Mouse (Mus musculus) erythroblast, embryonic 14.5 days (primary cell): ENCODE measurements around the gene Cwc27. TPM values are rescaled to one million over a fixed set of nuclear protein-coding genes. Genes with fewer than 3 reads are reported as not detected.

Source experiments
- H3K27me3 ChIP-seq: 2 replicates; pipeline ENCODE4 v1.6.1; 2012; ENCODE audit warnings: inconsistent platforms; ENCODE audit not compliant: control insufficient read depth
- H3K36me3 ChIP-seq: 2 replicates; pipeline ENCODE4 v1.6.1; 2012; ENCODE audit warnings: mild to moderate bottlenecking, inconsistent platforms; ENCODE audit not compliant: control insufficient read depth
- H3K4me1 ChIP-seq: 2 replicates; pipeline ENCODE4 v1.6.1; 2012; ENCODE audit warnings: inconsistent platforms; ENCODE audit not compliant: control insufficient read depth
- H3K4me3 ChIP-seq: replicated peaks from 2 replicates; pipeline ENCODE3; 2012; ENCODE audit warnings: moderate library complexity, mild to moderate bottlenecking, inconsistent platforms
- H3K9me3 ChIP-seq: 2 replicates; pipeline ENCODE4 v1.6.1; 2012; ENCODE audit warnings: low read length, inconsistent platforms, mixed read lengths; ENCODE audit not compliant: control insufficient read depth
- GATA1 ChIP-seq: IDR thresholded peaks from 2 replicates; pipeline ENCODE4 v1.6.1; 2012; ENCODE audit warnings: low read length, inconsistent platforms, mixed read lengths
- TAL1 ChIP-seq: IDR thresholded peaks from 3 replicates; pipeline ENCODE4 v1.6.1; 2012; ENCODE audit warnings: low read length, inconsistent platforms, mixed read lengths
- polyA plus RNA-seq: library from polyadenylated mRNA; stranded (reverse); fragments of >175 nt; gene quantifications from 2 replicates; pipeline ENCODE4 v1.2.3, GENCODE M21; 2012

Gene Cwc27
- polyA plus RNA-seq, 1 experiment: 0.13 TPM

- H3K27me3 ChIP-seq: no peaks in the 10 kb centered on the region
- TF ChIP-seq GATA1 (no peak), TAL1 (no peak)
- H3K9me3 ChIP-seq: no peaks in the 10 kb centered on the region
These were observed 156.8 kb downstream of the Cwc27 start for GRCm38 (mm10) chr13:104660042-104660680.

GRCm38 (mm10) chr13:104656666-104657272 is 160.2 kb downstream of the Cwc27 start:
- TF ChIP-seq GATA1: no peak
- TF ChIP-seq TAL1: no peak
- H3K9me3 ChIP-seq: no peaks in the 10 kb centered on the region
- no peaks in the 10 kb centered on the region for H3K4me1 ChIP-seq
- H3K36me3 ChIP-seq: peaks cover 8% of the 10 kb centered on the region
- no peaks in the 10 kb centered on the region for H3K27me3 ChIP-seq
- H3K4me3 ChIP-seq: no peak overlapping the region

More at GRCm38 (mm10) chr13:104660042-104660680, 156.8 kb downstream of the Cwc27 start:
- H3K4me3 ChIP-seq: no peak overlapping the region
- H3K4me1 ChIP-seq: no peaks in the 10 kb centered on the region
- H3K36me3 ChIP-seq: peaks cover 8% of the 10 kb centered on the region

GRCm38 (mm10) chr13:104655137-104655536 is 161.8 kb downstream of the Cwc27 start:
- TF ChIP-seq GATA1 (no peak), TAL1 (no peak)

GRCm38 (mm10) chr13:104651763-104652162 is 165.2 kb downstream of the Cwc27 start:
- H3K9me3 ChIP-seq: no peaks in the 10 kb centered on the region
- H3K4me1 ChIP-seq: no peaks in the 10 kb centered on the region
- no peak for TF ChIP-seq TAL1
- no peak for TF ChIP-seq GATA1
- no peak overlapping the region for H3K4me3 ChIP-seq
- H3K36me3 ChIP-seq: peaks cover under 1% of the 10 kb centered on the region
- no peaks in the 10 kb centered on the region for H3K27me3 ChIP-seq

More at GRCm38 (mm10) chr13:104655137-104655536, 161.8 kb downstream of the Cwc27 start:
- H3K4me3 ChIP-seq: no peak overlapping the region
- H3K27me3 ChIP-seq: no peaks in the 10 kb centered on the region
- no peaks in the 10 kb centered on the region for H3K9me3 ChIP-seq
- no peaks in the 10 kb centered on the region for H3K4me1 ChIP-seq
- H3K36me3 ChIP-seq: peaks cover 5% of the 10 kb centered on the region

GRCm38 (mm10) chr13:104650654-104651053 is 166.3 kb downstream of the Cwc27 start:
- no peaks in the 10 kb centered on the region for H3K9me3 ChIP-seq
- no peaks in the 10 kb centered on the region for H3K27me3 ChIP-seq
- no peak for TF ChIP-seq GATA1
- H3K36me3 ChIP-seq: no peaks in the 10 kb centered on the region
- H3K4me3 ChIP-seq: no peak overlapping the region
- no peaks in the 10 kb centered on the region for H3K4me1 ChIP-seq

GRCm38 (mm10) chr13:104650145-104650544 is 166.8 kb downstream of the Cwc27 start:
- Histone ChIP-seq H3K27me3 (no peaks in the 10 kb centered on the region), H3K4me3 (no peak overlapping the region), H3K4me1 (no peaks in the 10 kb centered on the region), H3K9me3 (no peaks in the 10 kb centered on the region), H3K36me3 (no peaks in the 10 kb centered on the region)
- TF ChIP-seq TAL1 (no peak), GATA1 (no peak)

GRCm38 (mm10) chr13:104645778-104646425 is 171.0 kb downstream of the Cwc27 start:
- TF ChIP-seq GATA1: no peak
- no peaks in the 10 kb centered on the region for H3K4me1 ChIP-seq
- no peak overlapping the region for H3K4me3 ChIP-seq
- H3K9me3 ChIP-seq: no peaks in the 10 kb centered on the region
- no peaks in the 10 kb centered on the region; the same call in 1 of the 2 replicates for H3K36me3 ChIP-seq
- no peaks in the 10 kb centered on the region for H3K27me3 ChIP-seq

- TF ChIP-seq GATA1: no peak
- no peak overlapping the region for H3K4me3 ChIP-seq
- H3K9me3 ChIP-seq: no peaks in the 10 kb centered on the region
- no peaks in the 10 kb centered on the region; the same call in 1 of the 2 replicates for H3K36me3 ChIP-seq
- H3K27me3 ChIP-seq: no peaks in the 10 kb centered on the region
- H3K4me1 ChIP-seq: no peaks in the 10 kb centered on the region
These were observed 172.8 kb downstream of the Cwc27 start for GRCm38 (mm10) chr13:104644185-104644584.

GRCm38 (mm10) chr13:104640694-104641454 is 176.1 kb downstream of the Cwc27 start:
- H3K4me3 ChIP-seq: no peak overlapping the region
- H3K27me3 ChIP-seq: no peaks in the 10 kb centered on the region
- no peaks in the 10 kb centered on the region for H3K9me3 ChIP-seq
- no peaks in the 10 kb centered on the region; the same call in 1 of the 2 replicates for H3K36me3 ChIP-seq
- TF ChIP-seq GATA1 (no peak), TAL1 (no peak)
- no peaks in the 10 kb centered on the region for H3K4me1 ChIP-seq
